Mouse (Mus musculus) lung, postnatal 25 days (tissue): Measurements from ENCODE around the gene Cdh1.
"Not testable (repeated sequence)": the region's sequence is repeated elsewhere in the genome, so short reads cannot be mapped to it uniquely, and the experiment has no call there.

Experiments
- DNase-seq: peaks from one replicate; pipeline ENCODE4 v3.0.0; 2022; ENCODE audit warnings: low spot score

Gene Cdh1

GRCm38 (mm10) chr8:106603131-106603819 is at the start of gene Cdh1:
Gene Cdh1 (plus strand): TSS chr8:106603351.
- peak; percentile 92 for DNase-seq

GRCm38 (mm10) chr8:106554011-106554410 is 49.1 kb upstream of the Cdh1 start:
- DNase-seq, result no peak

- DNase-seq, result no peak
Observed at GRCm38 (mm10) chr8:106556068-106556645, 47.0 kb upstream of the Cdh1 start.

- no peak for DNase-seq
Observed at GRCm38 (mm10) chr8:106559844-106560243, 43.3 kb upstream of the Cdh1 start.

- peak; percentile 89 for DNase-seq
Observed at GRCm38 (mm10) chr8:106561097-106561865, 41.9 kb upstream of the Cdh1 start.

- DNase-seq, result peak; percentile 35
Observed at GRCm38 (mm10) chr8:106563691-106564182, 39.4 kb upstream of the Cdh1 start.

GRCm38 (mm10) chr8:106569006-106569405 is 34.1 kb upstream of the Cdh1 start:
- DNase-seq, result no peak

GRCm38 (mm10) chr8:106570386-106570785 is 32.8 kb upstream of the Cdh1 start:
- DNase-seq, result no peak

GRCm38 (mm10) chr8:106571551-106572172 is 31.5 kb upstream of the Cdh1 start:
- no peak for DNase-seq

GRCm38 (mm10) chr8:106572175-106572574 is 31.0 kb upstream of the Cdh1 start:
- not testable (repeated sequence) for DNase-seq

- DNase-seq, result not testable (repeated sequence)
Observed at GRCm38 (mm10) chr8:106573168-106573567, 30.0 kb upstream of the Cdh1 start, which contains the start of gene Gm10073. Gene Gm10073 (minus strand): TSS chr8:106573461.

GRCm38 (mm10) chr8:106574283-106574682 is 28.9 kb upstream of the Cdh1 start:
- DNase-seq, result no peak

GRCm38 (mm10) chr8:106576849-106577555 is 26.1 kb upstream of the Cdh1 start:
- peak; percentile 39 for DNase-seq

- DNase-seq, result no peak
Observed at GRCm38 (mm10) chr8:106579510-106579909, 23.6 kb upstream of the Cdh1 start.

- peak; percentile 64 for DNase-seq
Observed at GRCm38 (mm10) chr8:106581344-106582088, 21.6 kb upstream of the Cdh1 start.

- no peak for DNase-seq
Observed at GRCm38 (mm10) chr8:106584942-106585670, 18.0 kb upstream of the Cdh1 start.

- no peak for DNase-seq
Observed at GRCm38 (mm10) chr8:106585671-106586037, 17.5 kb upstream of the Cdh1 start.

- no peak for DNase-seq
Observed at GRCm38 (mm10) chr8:106586896-106587295, 16.3 kb upstream of the Cdh1 start.

- DNase-seq, result no peak
Observed at GRCm38 (mm10) chr8:106588443-106589431, 14.4 kb upstream of the Cdh1 start.
